Mouse (Mus musculus) forebrain, embryonic 12.5 days (tissue): ENCODE measurements around the gene Mknk1. TPM values are rescaled to one million over a fixed set of nuclear protein-coding genes. Genes with fewer than 3 reads are reported as not detected.

Experiments
- ATAC-seq: fragments of 200-750 bp; cut with Nextera tagmentation; 2 replicates; pipeline ENCODE4 v1.8.0; 2017; ENCODE audit warnings: moderate TSS enrichment; ENCODE audit not compliant: low FRiP score
- H3K27ac ChIP-seq: fragments of 300-500 bp; sonication (generic); 2 replicates; pipeline ENCODE4 v1.5.1; 2016; ENCODE audit warnings: mild to moderate bottlenecking
- H3K27me3 ChIP-seq: fragments of 300-500 bp; sonication (generic); 2 replicates; pipeline ENCODE4 v1.6.1; 2016; ENCODE audit warnings: mild to moderate bottlenecking
- H3K36me3 ChIP-seq: fragments of 300-500 bp; sonication (generic); replicated peaks from 2 replicates; pipeline ENCODE4 v1.6.1; 2016; ENCODE audit warnings: mild to moderate bottlenecking
- H3K4me1 ChIP-seq: fragments of 300-500 bp; sonication (generic); 2 replicates; pipeline ENCODE4 v1.6.1; 2016
- H3K4me2 ChIP-seq: fragments of 300-500 bp; sonication (generic); 2 replicates; pipeline ENCODE4 v1.6.1; 2016; ENCODE audit warnings: mild to moderate bottlenecking, moderate library complexity
- H3K4me3 ChIP-seq: fragments of 300-500 bp; sonication (generic); replicated peaks from 2 replicates; pipeline ENCODE4 v1.5.1; 2016; ENCODE audit warnings: mild to moderate bottlenecking
- H3K9ac ChIP-seq: fragments of 300-500 bp; sonication (generic); 2 replicates; pipeline ENCODE4 v1.6.1; 2016; ENCODE audit warnings: mild to moderate bottlenecking
- H3K9me3 ChIP-seq: fragments of 300-500 bp; sonication (generic); 2 replicates; pipeline ENCODE4 v1.6.1; 2016
- WGBS: fragments of 180-500 bp; shearing (Covaris S2); methylation state at CpG from one replicate; pipeline ENCODE4 v1.1.7; 2016; 5-methylcytosine and 5-hydroxymethylcytosine counted together
- polyA plus RNA-seq: library from polyadenylated mRNA; unstranded; fragments of >200 nt; fragmentation: Nextera tagmentation; extraction: Ambion mirVana; gene quantifications from 2 replicates; pipeline ENCODE4 v1.2.1, GENCODE M21; 2016

Mknk1 gene
- polyA plus RNA-seq, 1 experiment from 2014 or later = 25.9 TPM

- no peak overlapping the region for H3K27ac ChIP-seq
- H3K9me3 ChIP-seq = no peaks in the 10 kb centered on the region
- 93% methylated on average over 1 of the region's 1 CpGs for WGBS
- H3K27me3 ChIP-seq = no peaks in the 10 kb centered on the region
- no peak overlapping the region for H3K9ac ChIP-seq
- ATAC-seq = no peak
- H3K4me1 ChIP-seq = peaks cover 5% of the 10 kb centered on the region; the same call in 1 of the 2 replicates
- no peak overlapping the region for H3K4me3 ChIP-seq
- H3K4me2 ChIP-seq = no peak overlapping the region
- H3K36me3 ChIP-seq = peaks cover 25% of the 10 kb centered on the region
Measured at GRCm38 (mm10) chr4:115848083-115848482, 9.1 kb downstream of the Mknk1 start.

DNA sequence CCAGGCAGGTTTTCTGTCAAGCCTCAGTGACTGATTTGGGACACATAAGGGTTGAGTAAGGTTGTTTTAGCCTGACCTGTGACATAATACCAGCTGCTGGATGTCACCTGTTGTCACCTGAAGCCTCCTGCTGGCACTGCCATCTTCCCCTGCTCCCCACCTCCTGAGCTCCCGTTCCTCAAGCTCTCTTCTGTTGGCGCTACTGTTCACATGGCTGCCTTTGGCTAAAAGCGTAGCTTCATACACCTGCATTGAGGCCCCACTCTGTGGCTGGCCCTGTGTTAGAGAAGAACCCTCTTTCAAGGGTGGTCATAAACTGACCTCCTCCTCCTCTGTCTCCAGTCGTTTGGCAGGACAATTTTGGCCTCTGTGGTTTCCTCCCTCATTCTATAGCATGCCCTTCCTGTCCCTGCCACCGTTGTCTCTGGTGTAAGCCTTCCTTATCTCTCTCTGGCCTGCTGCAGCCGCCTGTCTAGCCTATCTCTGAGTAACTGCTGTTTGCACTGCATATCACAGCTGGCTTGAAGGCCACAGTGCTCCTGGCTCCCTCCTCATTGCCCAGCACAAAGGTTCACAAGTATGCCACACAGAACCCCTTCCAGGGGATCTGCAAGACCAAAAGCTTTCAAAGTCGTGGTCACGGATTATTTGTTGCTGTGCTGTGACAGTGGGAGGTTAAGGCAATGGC lies 10.1 kb downstream of the Mknk1 start:
- 80% methylated on average over 8 of the region's 8 CpGs for WGBS
- H3K9me3 ChIP-seq = no peaks in the 10 kb centered on the region
- H3K4me2 ChIP-seq = no peak overlapping the region
- H3K9ac ChIP-seq = no peak overlapping the region
- H3K4me3 ChIP-seq = no peak overlapping the region
- H3K4me1 ChIP-seq = peaks cover 5% of the 10 kb centered on the region; the same call in 1 of the 2 replicates
- peaks cover 25% of the 10 kb centered on the region for H3K36me3 ChIP-seq
- ATAC-seq = no peak
- no peak overlapping the region for H3K27ac ChIP-seq
- H3K27me3 ChIP-seq = no peaks in the 10 kb centered on the region

- Histone ChIP-seq H3K27ac (no peak overlapping the region), H3K9ac (no peak overlapping the region), H3K4me2 (no peak overlapping the region), H3K36me3 (peaks cover 25% of the 10 kb centered on the region), H3K4me1 (peaks cover 9% of the 10 kb centered on the region), H3K27me3 (no peaks in the 10 kb centered on the region), H3K9me3 (no peaks in the 10 kb centered on the region), H3K4me3 (no peak overlapping the region)
- no peak for ATAC-seq
- WGBS = 88% methylated on average over 2 of the region's 2 CpGs
Measured at GRCm38 (mm10) chr4:115850111-115850510, 11.1 kb downstream of the Mknk1 start.

GRCm38 (mm10) chr4:115850631-115851030 lies 11.6 kb downstream of the Mknk1 start:
- Histone ChIP-seq H3K27me3 (no peaks in the 10 kb centered on the region), H3K4me1 (peaks cover 14% of the 10 kb centered on the region), H3K4me3 (no peak overlapping the region), H3K9ac (no peak overlapping the region), H3K4me2 (no peak overlapping the region), H3K27ac (no peak overlapping the region), H3K36me3 (peaks cover 25% of the 10 kb centered on the region), H3K9me3 (no peaks in the 10 kb centered on the region)
- WGBS = 76% methylated on average over 2 of the region's 2 CpGs
- ATAC-seq = no peak

DNA sequence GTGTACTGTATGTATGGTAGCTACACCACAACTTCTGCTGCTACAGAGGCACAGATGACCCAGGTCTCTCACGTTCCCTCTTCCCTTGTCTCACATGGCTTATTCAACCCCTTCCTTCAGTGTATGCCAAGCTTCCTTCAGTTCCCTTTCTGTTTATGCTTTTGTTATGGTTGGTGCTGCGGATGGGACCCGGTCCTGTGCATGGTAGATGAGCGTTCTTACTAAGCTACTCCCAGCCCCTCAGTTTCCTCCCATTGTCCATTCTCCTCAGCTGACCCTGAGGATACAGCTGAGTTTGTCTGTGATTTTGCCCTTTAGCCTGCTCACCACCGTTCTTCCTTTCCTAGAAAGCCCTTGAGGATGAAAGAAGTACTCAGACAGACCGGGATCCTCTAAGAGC lies 12.6 kb downstream of the Mknk1 start:
- 87% methylated on average over 6 of the region's 6 CpGs for WGBS
- Histone ChIP-seq H3K4me3 (no peak overlapping the region), H3K9ac (no peak overlapping the region), H3K27me3 (no peaks in the 10 kb centered on the region), H3K9me3 (no peaks in the 10 kb centered on the region), H3K27ac (no peak overlapping the region), H3K4me2 (no peak overlapping the region), H3K36me3 (peaks cover 25% of the 10 kb centered on the region), H3K4me1 (peaks cover 23% of the 10 kb centered on the region)
- no peak for ATAC-seq

GRCm38 (mm10) chr4:115855100-115855499 lies 16.1 kb downstream of the Mknk1 start:
- no peak overlapping the region for H3K27ac ChIP-seq
- H3K4me1 ChIP-seq = peaks cover 25% of the 10 kb centered on the region
- WGBS = 59% methylated on average over 6 of the region's 6 CpGs
- no peak overlapping the region for H3K9ac ChIP-seq
- H3K4me3 ChIP-seq = no peak overlapping the region
- no peaks in the 10 kb centered on the region for H3K27me3 ChIP-seq
- no peak for ATAC-seq
- no peak overlapping the region for H3K4me2 ChIP-seq
- peaks cover 43% of the 10 kb centered on the region for H3K36me3 ChIP-seq
- no peaks in the 10 kb centered on the region for H3K9me3 ChIP-seq

- H3K9me3 ChIP-seq = no peaks in the 10 kb centered on the region
- H3K27ac ChIP-seq = 0 out of 2 replicates have a peak overlapping the region, but pooled peaks have one; percentile 44
- WGBS = 76% methylated on average over 4 of the region's 4 CpGs
- H3K4me1 ChIP-seq = peaks cover 25% of the 10 kb centered on the region
- H3K4me2 ChIP-seq = no peak overlapping the region
- H3K36me3 ChIP-seq = peaks cover 46% of the 10 kb centered on the region
- ATAC-seq = no peak
- peak overlapping the region; percentile 17; the same call in 1 of the 2 replicates for H3K9ac ChIP-seq
- H3K27me3 ChIP-seq = no peaks in the 10 kb centered on the region
- no peak overlapping the region for H3K4me3 ChIP-seq
Measured at GRCm38 (mm10) chr4:115855609-115856008, 16.6 kb downstream of the Mknk1 start.

- Histone ChIP-seq H3K9ac (peak overlapping the region; percentile 36), H3K4me2 (no peak overlapping the region), H3K27me3 (no peaks in the 10 kb centered on the region), H3K36me3 (peaks cover 50% of the 10 kb centered on the region), H3K4me1 (peaks cover 20% of the 10 kb centered on the region), H3K9me3 (no peaks in the 10 kb centered on the region), H3K27ac (peak overlapping the region; percentile 44; the same call in 1 of the 2 replicates), H3K4me3 (no peak overlapping the region)
- no peak for ATAC-seq
- WGBS = 45% methylated on average over 4 of the region's 4 CpGs
Measured at GRCm38 (mm10) chr4:115856282-115856681, 17.3 kb downstream of the Mknk1 start.

- Histone ChIP-seq H3K4me3 (no peak overlapping the region), H3K4me1 (peaks cover 19% of the 10 kb centered on the region), H3K27me3 (no peaks in the 10 kb centered on the region), H3K9me3 (no peaks in the 10 kb centered on the region), H3K4me2 (no peak overlapping the region), H3K36me3 (peaks cover 48% of the 10 kb centered on the region), H3K9ac (no peak overlapping the region), H3K27ac (no peak overlapping the region)
- 83% methylated on average over 9 of the region's 9 CpGs for WGBS
- no peak for ATAC-seq
Measured at GRCm38 (mm10) chr4:115857293-115857883, 18.4 kb downstream of the Mknk1 start.

- 0 out of 2 replicates have a peak, but pooled peaks cover 5% of the 10 kb centered on the region for H3K27me3 ChIP-seq
- H3K9me3 ChIP-seq = no peaks in the 10 kb centered on the region
- H3K4me3 ChIP-seq = no peak overlapping the region
- peaks cover 30% of the 10 kb centered on the region for H3K36me3 ChIP-seq
- no peak for ATAC-seq
- no peak overlapping the region for H3K4me2 ChIP-seq
- no peak overlapping the region for H3K9ac ChIP-seq
- no peaks in the 10 kb centered on the region for H3K4me1 ChIP-seq
- H3K27ac ChIP-seq = no peak overlapping the region
- 72% methylated on average over 7 of the region's 7 CpGs for WGBS
Measured at GRCm38 (mm10) chr4:115863352-115863751, 24.4 kb downstream of the Mknk1 start.

DNA sequence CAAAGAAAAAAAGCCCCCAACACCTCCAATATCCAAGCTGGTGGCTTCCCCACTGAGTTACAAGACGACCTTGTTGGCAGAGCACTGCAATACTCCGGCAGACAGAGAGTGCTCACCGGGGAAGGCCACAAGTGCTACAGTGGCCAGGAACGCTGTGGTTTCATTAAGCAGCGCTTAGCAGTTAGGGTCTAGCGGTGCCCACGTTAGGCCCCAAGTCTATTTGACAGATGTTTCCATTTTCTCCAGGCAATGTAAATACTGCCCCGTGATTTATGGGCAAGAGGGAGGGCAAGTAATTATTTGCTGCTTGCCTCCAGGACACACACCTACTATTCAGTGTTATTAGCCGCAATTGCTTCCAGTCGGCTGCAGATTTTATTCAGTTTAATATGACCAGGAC lies 24.9 kb downstream of the Mknk1 start:
- whole genome bisulfite sequencing = 53% methylated on average over 10 of the region's 10 CpGs

GRCm38 (mm10) chr4:115869512-115870210 lies 30.7 kb downstream of the Mknk1 start:
- Histone ChIP-seq H3K4me1 (peaks cover 17% of the 10 kb centered on the region), H3K36me3 (peaks cover 16% of the 10 kb centered on the region), H3K4me2 (peak overlapping the region; percentile 13; the same call in 1 of the 2 replicates), H3K9ac (0 out of 2 replicates have a peak overlapping the region, but pooled peaks have one; percentile 21), H3K9me3 (no peaks in the 10 kb centered on the region), H3K27ac (peak overlapping the region; percentile 58; the same call in 1 of the 2 replicates), H3K27me3 (0 out of 2 replicates have a peak, but pooled peaks cover 5% of the 10 kb centered on the region), H3K4me3 (no peak overlapping the region)
- 13% methylated on average over 16 of the region's 16 CpGs for WGBS
- ATAC-seq = no peak

More for the DNA sequence above, 24.9 kb downstream of the Mknk1 start:
- no peak overlapping the region for H3K9ac ChIP-seq
- peaks cover 28% of the 10 kb centered on the region for H3K36me3 ChIP-seq
- no peaks in the 10 kb centered on the region for H3K4me1 ChIP-seq
- no peaks in the 10 kb centered on the region for H3K9me3 ChIP-seq
- no peak overlapping the region for H3K4me2 ChIP-seq
- 0 out of 2 replicates have a peak, but pooled peaks cover 5% of the 10 kb centered on the region for H3K27me3 ChIP-seq
- no peak for ATAC-seq
- no peak overlapping the region for H3K27ac ChIP-seq
- H3K4me3 ChIP-seq = no peak overlapping the region
